Mouse (Mus musculus) layer of hippocampus, postnatal 14 days (tissue): ENCODE measurements at regions not wholly inside any gene's neighbourhood (a gene's known extent, or its start where the extent isn't known, plus 50 kb on each side); places are given as distances from the start of the nearest gene placed in this dataset.

Experiments used
- DNase-seq, 2 experiments: peaks; one replicate each; pipeline ENCODE4 v3.0.0; 2021 to 2022; ENCODE audit warnings: low spot score in 2 of 2, mixed read lengths in 1 of 2

DNA sequence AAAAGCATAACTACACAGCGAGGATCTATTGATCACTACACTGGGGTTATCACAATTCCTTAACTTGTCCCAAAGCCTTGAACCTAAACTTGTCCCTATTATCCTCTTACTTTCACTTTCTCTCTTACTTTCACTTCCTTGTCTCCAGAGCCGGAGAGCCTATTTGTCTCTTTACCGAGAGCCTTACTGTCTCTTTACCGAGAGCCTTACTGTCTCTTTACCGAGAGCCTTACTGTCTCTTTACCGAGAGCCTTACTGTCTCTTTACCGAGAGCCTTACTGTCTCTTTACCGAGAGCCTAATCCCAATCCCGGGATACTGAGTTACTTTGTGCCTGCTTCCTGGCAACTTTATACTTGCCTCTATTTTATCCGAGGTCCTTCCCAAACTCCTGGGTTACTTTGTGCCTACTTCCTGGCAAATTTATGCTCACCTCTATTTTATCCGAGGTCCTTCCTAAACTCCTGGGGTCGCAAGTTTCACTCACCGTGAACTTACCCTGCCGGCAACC lies 335.3 kb upstream of the Ccng1 start:
- DNase-seq: peak in 1 of 2 experiments; percentile 19

DNA sequence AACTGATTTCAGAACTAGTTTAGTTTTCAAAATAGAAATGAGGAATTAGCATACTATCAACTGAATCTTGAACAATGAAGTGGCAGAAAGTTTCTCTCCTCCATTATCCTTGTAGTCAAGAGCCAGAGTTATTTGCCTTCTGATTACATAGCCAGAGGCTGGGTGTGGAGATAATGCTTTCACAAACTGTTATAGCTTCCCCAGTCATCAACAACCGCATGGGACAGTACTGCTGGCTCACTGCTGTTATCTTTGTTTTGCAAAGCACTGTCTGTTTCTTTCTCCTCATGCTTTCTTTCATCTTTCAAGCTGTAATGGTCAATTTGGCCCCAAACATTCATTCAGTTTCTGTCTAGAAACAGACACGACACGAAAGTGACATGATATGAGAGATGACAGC lies 308.5 kb upstream of the Ccng1 start:
- DNase-seq: no peak

DNA sequence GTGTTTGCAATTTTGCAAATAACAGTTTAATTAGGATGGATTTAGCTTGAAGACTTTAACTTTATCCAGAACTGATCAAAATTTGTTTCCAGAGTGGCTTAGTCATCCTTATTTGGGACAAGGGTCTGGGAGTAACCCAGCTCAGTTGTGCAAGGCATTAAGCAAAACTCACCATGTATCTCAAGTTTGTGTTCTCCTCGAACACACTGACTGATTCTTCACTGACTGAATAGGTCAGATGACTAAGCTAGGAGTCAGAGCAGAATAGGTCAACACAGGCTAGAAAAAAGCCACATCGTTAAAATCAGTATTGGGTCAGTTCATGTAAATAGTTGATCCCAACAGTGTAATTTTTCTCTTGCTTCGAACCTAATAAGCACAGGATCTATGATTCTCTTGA lies 302.7 kb upstream of the Ccng1 start:
- DNase-seq: no peak

DNA sequence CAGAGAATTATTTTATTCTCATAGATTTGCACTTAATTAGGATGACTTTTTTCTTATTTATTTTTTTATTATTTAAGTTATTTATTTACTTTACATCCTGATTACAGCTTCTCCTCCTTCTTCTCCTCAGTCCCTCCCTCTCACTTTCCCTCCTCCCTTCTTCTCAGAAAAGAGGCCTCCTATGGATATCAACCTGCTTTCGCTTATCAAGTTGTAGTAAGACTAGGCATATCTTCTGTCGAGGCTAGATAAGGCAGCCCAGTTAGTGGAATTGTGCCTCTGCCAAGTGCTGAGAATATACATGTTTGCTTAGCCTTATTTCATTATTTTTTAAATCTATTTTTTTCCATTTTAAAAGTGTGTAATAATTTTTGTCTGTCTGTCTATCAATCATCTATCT lies 274.9 kb upstream of the Ccng1 start:
- DNase-seq: no peak

DNA sequence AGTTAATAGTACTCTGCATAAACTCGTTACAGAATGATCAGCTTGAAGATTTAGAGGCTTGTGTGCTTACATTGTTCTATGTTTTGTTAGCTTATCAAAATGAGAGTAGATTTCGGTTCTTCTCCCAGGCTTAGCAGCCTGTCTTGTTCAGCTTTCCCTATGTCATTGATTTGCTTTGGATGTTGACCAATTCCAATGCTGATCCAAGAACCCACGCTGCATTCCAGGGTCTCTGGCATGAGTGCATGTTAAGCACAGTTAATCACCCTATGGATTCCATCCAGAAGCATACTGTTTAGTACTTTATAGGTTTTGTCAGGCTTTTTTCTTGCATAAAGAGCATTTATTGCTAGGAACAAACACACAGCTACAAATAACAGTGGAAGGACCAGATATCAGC lies 255.0 kb upstream of the Ccng1 start:
- DNase-seq: no peak

DNA sequence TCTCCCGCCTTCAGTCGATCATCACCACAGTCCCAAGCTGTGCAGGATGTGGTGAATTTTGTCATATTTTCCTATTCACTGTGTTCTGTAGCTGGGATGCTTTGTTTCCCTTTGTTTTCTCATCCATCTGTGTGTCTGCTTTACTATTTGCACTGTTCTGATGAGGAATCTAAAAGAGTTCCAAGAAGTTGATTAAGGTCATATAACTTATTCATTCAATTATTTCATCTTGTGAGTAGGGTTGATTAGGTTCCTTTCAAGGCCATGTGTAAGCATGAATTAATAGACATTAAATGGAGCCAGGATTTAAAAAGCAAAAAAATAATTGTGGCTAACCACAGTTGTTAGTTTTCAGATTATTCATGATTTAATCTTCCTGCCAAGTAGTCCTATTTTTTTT lies 217.7 kb upstream of the Ccng1 start:
- DNase-seq: peak in 1 of 2 experiments; percentile 56

DNA sequence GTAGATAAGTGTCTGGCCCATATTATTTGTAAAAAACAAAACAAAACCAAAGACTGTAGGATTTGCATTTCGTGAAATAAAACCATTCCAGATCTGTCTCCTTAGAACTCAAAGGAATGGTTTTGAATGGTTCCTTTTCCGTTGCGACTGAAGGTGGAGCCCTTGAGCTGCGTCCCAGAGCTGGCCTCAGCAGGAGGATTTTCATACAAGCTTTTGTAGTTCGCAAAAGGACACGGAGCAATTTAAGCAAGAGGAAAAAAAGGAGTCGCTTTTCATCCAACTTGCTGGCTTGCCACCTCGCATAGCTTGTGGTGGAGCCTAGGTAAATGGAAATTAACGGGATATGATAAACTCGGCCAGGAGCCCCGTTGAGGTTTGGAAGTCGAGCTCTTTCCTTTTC lies 172.1 kb upstream of the Ccng1 start:
- DNase-seq: peak; percentile 62 to 84

DNA sequence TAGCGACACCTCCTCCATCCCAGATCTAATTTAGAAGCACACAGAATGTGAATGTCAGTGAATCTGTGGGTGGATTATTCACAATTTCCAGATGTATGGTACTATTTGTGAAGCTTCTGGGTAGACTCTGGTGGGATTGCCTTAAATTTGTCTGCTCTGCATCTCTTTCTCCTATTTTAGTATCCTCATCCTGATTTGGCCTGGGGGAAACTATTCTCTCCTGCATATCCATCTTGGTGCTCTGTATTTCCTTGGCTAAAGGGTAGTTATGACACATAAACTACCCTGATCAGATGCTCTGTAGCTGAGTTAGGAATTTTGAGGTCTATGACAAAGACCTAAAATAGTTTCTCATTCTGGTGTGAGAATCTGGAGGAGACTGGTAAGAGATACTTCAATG lies 136.4 kb upstream of the Ccng1 start:
- DNase-seq: no peak

DNA sequence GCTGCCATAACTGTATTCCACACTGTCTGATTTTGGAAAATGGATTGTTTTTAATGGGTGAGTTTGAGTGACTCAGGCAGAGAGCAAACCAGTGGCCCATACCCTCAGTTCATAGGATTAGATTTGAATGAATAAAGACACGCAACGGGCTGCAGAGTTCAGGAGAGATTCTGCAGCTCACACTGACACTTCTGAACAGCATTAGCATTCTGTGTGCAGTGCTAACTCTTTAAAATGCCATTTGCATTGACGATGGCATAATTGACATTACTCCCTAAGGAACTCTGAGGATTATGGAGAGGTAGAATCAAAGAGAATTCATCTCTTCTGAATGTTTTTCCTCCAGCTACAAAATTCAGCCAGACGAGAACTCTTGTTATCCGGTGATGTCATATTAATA lies 129.4 kb upstream of the Ccng1 start:
- DNase-seq: no peak

DNA sequence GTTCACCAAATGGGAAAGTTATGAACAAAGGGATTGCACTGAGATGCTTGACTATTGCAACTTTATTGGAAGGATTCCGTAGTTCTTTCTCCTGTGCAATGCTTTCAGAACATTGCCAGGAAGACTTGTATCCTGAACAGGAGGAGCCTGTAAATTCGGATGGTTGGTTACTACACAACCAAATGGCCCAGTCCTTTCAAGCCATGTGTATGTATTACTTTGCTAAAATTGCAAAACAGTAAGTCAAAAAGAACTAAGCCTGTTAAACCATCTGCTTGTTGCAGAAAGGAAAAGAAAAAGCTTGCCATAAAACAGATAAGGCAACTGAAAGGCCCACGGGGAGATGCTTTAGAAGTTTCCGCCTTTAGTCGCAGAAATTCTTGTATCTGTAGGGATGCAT lies 124.5 kb upstream of the Ccng1 start:
- DNase-seq: peak in 1 of 2 experiments; percentile 41

DNA sequence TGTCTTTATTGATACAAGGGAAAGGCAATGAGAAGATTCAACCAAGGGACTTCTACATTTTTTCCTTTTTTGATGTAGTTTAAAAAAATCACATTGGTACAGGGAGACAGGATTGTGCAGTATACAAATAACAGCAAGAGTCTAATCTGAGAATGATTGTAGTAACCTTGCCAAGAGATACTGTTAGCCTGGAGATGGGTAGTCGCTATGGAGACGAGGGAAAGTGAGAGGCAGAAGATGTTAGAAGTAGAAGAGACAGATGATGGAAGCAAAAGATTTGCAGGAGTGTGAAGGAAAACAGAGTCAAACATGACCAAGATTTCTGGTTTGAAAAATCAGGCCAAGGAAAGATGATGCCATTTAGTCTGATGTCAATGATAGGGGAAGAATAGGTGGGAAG lies 117.9 kb upstream of the Ccng1 start:
- no peak for DNase-seq

DNA sequence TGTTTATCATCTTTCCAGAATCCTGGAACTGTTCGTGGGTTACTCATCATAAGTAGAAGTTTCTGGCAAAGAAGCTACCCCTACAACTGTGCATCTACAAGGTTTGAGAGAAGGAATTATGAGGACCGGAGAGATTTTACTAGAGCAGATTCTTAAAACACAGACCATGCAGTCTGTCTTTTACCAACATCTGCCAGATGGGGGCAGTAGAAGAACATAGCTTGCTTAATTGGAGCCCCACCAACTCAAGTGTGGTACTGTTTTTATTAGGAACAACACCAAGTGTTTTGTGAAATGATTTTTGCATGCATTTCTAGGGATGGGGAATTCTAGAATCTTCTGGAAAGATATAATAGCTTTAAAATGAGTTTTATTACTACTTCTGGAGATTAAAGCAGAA lies 110.6 kb upstream of the Ccng1 start:
- DNase-seq: peak; percentile 67 to 87

DNA sequence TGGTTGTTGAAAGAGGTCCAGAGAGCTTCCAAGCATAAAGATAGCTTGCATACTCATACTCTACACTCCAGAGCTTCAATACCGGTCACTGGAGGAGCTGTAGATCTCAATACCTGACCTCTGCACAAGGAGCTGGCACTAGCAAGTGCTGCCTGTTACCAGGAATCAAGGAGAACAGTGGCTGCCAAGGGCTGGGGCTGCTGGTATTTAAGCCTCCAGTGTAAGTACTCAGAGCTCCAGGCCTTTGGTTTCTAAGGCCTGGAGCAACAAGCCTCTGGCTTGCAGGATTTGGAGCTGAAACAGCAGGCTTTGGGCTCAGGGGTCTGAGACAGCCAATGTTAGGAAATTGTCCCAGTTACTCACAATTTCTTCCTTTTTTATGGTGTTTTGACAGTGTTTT lies 96.2 kb upstream of the Ccng1 start:
- DNase-seq: no peak

DNA sequence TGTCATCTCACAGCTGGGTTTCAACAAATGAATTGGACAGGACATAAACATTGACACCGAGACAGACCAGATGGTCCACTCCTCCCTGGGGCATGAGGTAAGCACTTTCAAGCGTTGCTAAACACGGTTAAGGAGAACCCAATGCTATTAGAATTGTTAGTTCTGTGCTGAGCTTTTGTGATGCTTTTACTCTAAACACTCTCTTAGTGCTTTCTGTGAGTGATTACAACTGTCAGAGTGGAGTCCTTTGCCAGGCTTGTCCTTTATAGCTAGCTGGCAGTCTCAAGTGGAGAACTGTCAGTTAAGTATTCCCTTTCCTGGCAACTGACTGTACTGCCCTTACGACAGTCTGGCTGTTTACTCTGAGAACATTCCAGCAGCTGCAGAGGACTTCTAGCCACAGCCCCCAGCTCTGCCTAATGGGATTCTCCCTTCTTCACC lies 95.6 kb upstream of the Ccng1 start:
- no peak for DNase-seq

DNA sequence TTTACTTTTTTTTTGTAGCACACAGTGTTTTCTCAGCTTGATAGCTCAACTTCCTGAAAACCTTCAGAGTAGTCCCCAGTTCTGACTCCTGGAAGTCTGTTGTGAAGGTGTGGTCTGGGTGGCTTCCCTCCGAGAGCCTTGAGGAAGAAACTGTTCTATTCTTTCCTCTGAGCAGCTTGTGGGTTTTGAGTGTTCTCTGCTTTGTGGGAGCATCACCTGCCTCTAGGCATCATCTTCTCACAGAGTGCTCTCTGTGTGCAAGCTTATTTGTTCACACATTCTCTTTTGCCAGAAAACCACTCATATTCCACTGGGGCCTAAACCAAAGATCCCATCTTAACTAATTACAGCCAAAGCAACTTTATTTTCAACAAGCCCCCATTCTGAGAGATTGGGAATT lies 91.5 kb upstream of the Ccng1 start:
- no peak for DNase-seq

DNA sequence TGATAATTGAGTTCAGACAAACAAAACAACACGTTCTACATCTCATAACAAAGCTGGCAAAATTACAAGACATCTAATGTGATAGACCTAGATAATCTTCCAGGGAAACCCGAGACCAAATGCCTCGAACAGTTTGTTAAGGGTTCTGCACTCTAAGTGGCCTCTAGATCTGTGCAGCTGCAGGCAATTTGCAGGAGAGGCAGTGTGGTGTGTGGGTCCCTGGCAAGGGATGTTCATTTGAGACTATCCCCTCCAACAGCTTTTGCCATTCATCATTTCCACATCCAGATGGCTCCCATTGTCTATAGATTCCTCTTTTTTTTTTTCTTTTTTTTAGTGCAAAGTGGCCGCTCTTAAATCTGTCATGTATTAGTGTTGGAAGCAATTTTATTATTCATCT lies 80.3 kb upstream of the Ccng1 start:
- DNase-seq: peak in 1 of 2 experiments; percentile 20
